Mouse (Mus musculus) megakaryocyte, adult 5-6 weeks (primary cell): ENCODE data around the gene Lrrc61. TPM values are rescaled to one million over a fixed set of nuclear protein-coding genes. Genes with fewer than 3 reads are reported as not detected.

Source experiments
- total RNA-seq, 2 experiments: library from RNA; stranded (forward) in 1 of 2; stranded (reverse) in 1 of 2; fragments of 153-499, 151-499 nt in 1 of 2; fragments of 221-1000, 200-1000 nt in 1 of 2; gene quantifications; 2 replicates each; pipeline versions ENCODE4 v1.2.3 to v1.2.4; 2015 to 2017

The Lrrc61 gene
- total RNA-seq, 2 experiments from 2014 or later = 9.7 to 13.4 TPM

Other genes with a start within 250 kb of the Lrrc61 start
- 0.67 and 1.1 TPM in 2 replicates for gene Krba1, start 159.2 kb upstream of the Lrrc61 start, total RNA-seq (2015)
- gene Krba1, start 159.2 kb upstream of the Lrrc61 start, total RNA-seq (2017) = 1.2 and 1.9 TPM in 2 replicates
- 23.7 and 28.7 TPM in 2 replicates for gene Zfp467, start 109.0 kb upstream of the Lrrc61 start, total RNA-seq (2015)
- gene Zfp467, start 109.0 kb upstream of the Lrrc61 start, total RNA-seq (2017) = 7.4 and 9.0 TPM in 2 replicates
- 0.02 TPM in 1 of 2 replicates, not detected in the other for gene Sspo, start 106.6 kb upstream of the Lrrc61 start, total RNA-seq (2015)
- gene Sspo, start 106.6 kb upstream of the Lrrc61 start, total RNA-seq (2017) = not detected in 2 replicates
- gene Atp6v0e2, start 17.2 kb upstream of the Lrrc61 start, total RNA-seq (2015) = not detected in 2 replicates
- gene Atp6v0e2, start 17.2 kb upstream of the Lrrc61 start, total RNA-seq (2017) = 0.48 TPM in 1 of 2 replicates, not detected in the other
- 0.74 TPM in 1 of 2 replicates, not detected in the other for gene Rarres2, start 18.0 kb downstream of the Lrrc61 start, total RNA-seq (2015)
- 0.15 and 0.94 TPM in 2 replicates for gene Rarres2, start 18.0 kb downstream of the Lrrc61 start, total RNA-seq (2017)
- not detected in 2 replicates for gene Gm45021, start 34.8 kb downstream of the Lrrc61 start, total RNA-seq (2015)
- not detected in 2 replicates for gene Gm45021, start 34.8 kb downstream of the Lrrc61 start, total RNA-seq (2017)
- 1.8 and 2.7 TPM in 2 replicates for gene Repin1, start 39.1 kb downstream of the Lrrc61 start, total RNA-seq (2015)
- 4.0 and 4.3 TPM in 2 replicates for gene Repin1, start 39.1 kb downstream of the Lrrc61 start, total RNA-seq (2017)
- gene Gm44965, start 39.1 kb downstream of the Lrrc61 start, total RNA-seq (2015) = not detected in 2 replicates
- gene Gm44965, start 39.1 kb downstream of the Lrrc61 start, total RNA-seq (2017) = not detected in 2 replicates
- 0.45 and 0.82 TPM in 2 replicates for gene Zfp775, start 47.3 kb downstream of the Lrrc61 start, total RNA-seq (2015)
- gene Zfp775, start 47.3 kb downstream of the Lrrc61 start, total RNA-seq (2017) = 1.8 and 6.3 TPM in 2 replicates
- gene AI854703, start 72.0 kb downstream of the Lrrc61 start, total RNA-seq (2015) = not detected in 2 replicates
- gene AI854703, start 72.0 kb downstream of the Lrrc61 start, total RNA-seq (2017) = not detected in 2 replicates
- gene Gimap8, start 92.4 kb downstream of the Lrrc61 start, total RNA-seq (2015) = 2.8 and 2.9 TPM in 2 replicates
- gene Gimap8, start 92.4 kb downstream of the Lrrc61 start, total RNA-seq (2017) = 4.9 and 8.0 TPM in 2 replicates
- 5.0 and 11.2 TPM in 2 replicates for gene Gimap9, start 121.3 kb downstream of the Lrrc61 start, total RNA-seq (2015)
- 8.9 and 10.4 TPM in 2 replicates for gene Gimap9, start 121.3 kb downstream of the Lrrc61 start, total RNA-seq (2017)
- 24.2 and 24.8 TPM in 2 replicates for gene Gimap4, start 129.8 kb downstream of the Lrrc61 start, total RNA-seq (2015)
- gene Gimap4, start 129.8 kb downstream of the Lrrc61 start, total RNA-seq (2017) = 46.0 and 76.0 TPM in 2 replicates
- gene Gimap6, start 153.4 kb downstream of the Lrrc61 start, total RNA-seq (2015) = 6.2 and 10.6 TPM in 2 replicates
- 15.7 and 23.1 TPM in 2 replicates for gene Gimap6, start 153.4 kb downstream of the Lrrc61 start, total RNA-seq (2017)
- 0.68 TPM in 1 of 2 replicates, not detected in the other for gene Gm28053, start 163.8 kb downstream of the Lrrc61 start, total RNA-seq (2015)
- gene Gm28053, start 163.8 kb downstream of the Lrrc61 start, total RNA-seq (2017) = 7.3 and 16.2 TPM in 2 replicates
- gene Gimap7, start 163.8 kb downstream of the Lrrc61 start, total RNA-seq (2015) = 1.5 and 3.5 TPM in 2 replicates
- 3.9 TPM in 2 replicates for gene Gimap7, start 163.8 kb downstream of the Lrrc61 start, total RNA-seq (2017)
- gene Gimap1, start 184.3 kb downstream of the Lrrc61 start, total RNA-seq (2015) = 5.0 and 5.8 TPM in 2 replicates
- 5.3 and 14.2 TPM in 2 replicates for gene Gimap1, start 184.3 kb downstream of the Lrrc61 start, total RNA-seq (2017)
- 4.7 and 5.7 TPM in 2 replicates for gene Gimap5, start 191.4 kb downstream of the Lrrc61 start, total RNA-seq (2015)
- gene Gimap5, start 191.4 kb downstream of the Lrrc61 start, total RNA-seq (2017) = 4.5 and 11.2 TPM in 2 replicates
- gene Gimap3, start 216.1 kb downstream of the Lrrc61 start, total RNA-seq (2015) = 5.3 and 9.4 TPM in 2 replicates
- 7.8 and 9.9 TPM in 2 replicates for gene Gimap3, start 216.1 kb downstream of the Lrrc61 start, total RNA-seq (2017)